9 mouse cellular contexts compared by ENCODE assay signal in the genomic region with DNA sequence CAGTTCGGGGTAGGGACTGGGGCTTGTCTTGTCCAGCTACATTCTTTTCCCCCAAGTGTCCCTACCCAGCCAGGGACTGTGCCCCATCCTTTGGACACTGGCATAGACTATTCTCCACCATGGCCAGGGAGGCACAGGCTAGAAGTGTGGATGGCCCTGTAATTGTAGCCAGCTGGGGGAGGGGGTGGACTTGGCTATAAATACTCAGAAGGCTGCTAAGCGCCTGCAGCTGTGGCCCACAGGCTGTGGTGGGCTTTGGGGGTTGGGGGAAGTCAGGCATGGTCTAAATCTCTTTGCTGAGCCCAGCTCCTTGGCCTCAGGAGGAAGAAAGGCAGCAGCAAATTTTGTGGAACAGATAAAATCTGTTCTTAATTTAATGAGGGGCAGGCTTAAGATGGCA. TPM values are rescaled to one million over a fixed set of nuclear protein-coding genes. Genes with fewer than 3 reads are reported as not detected.
DNase-seq lines count a peak whose midpoint lies in the region; ATAC-seq and TF ChIP-seq lines count a peak whose summit lies in the region.
"Had no signal": no experiment of that assay in that cellular context is flagged by ENCODE, and none has a peak within 500 bp of the region (broad histone marks: within the 10 kb centered on the region; RNA-seq: fewer than 3 reads in every experiment).

No protein-coding gene starts in this region.

- no peaks in the 10 kb centered on the region for H3K27me3 ChIP-seq in kidney, postnatal 0 days (ENCODE audit: insufficient read depth, low read length)
- no peaks in the 10 kb centered on the region for H3K27me3 ChIP-seq in hindbrain, embryonic 13.5 days
- no peaks in the 10 kb centered on the region for H3K27me3 ChIP-seq in neural tube, embryonic 12.5 days (replicated peaks)

- TF ChIP-seq CTCF in kidney, postnatal 0 days (IDR thresholded peaks at IDR 0.05; ENCODE audit: low read depth), result no peak

- no peak overlapping the region for H3K4me3 ChIP-seq in kidney, postnatal 0 days (replicated peaks; ENCODE audit: low read depth, low read length)
- H3K4me3 ChIP-seq in hindbrain, embryonic 13.5 days, result no peak overlapping the region
- no peak overlapping the region for H3K4me3 ChIP-seq in neural tube, embryonic 12.5 days

- peak overlapping the region; percentile 42; the same call in 1 of the 2 replicates for H3K27ac ChIP-seq in kidney, postnatal 0 days
- peak overlapping the region; percentile 53; the same call in 1 of the 2 replicates for H3K27ac ChIP-seq in hindbrain, embryonic 13.5 days
- peak overlapping the region; percentile 42; the same call in 1 of the 2 replicates for H3K27ac ChIP-seq in neural tube, embryonic 12.5 days

- no peak for ATAC-seq in kidney, postnatal 0 days (replicated peaks; ENCODE audit: low FRiP score, low read depth)
- no peak for ATAC-seq in hindbrain, embryonic 13.5 days (ENCODE audit: low FRiP score)
- no peak for ATAC-seq in neural tube, embryonic 12.5 days (ENCODE audit: low FRiP score, low read depth)

- no peak overlapping the region for H3K9ac ChIP-seq in kidney, postnatal 0 days (ENCODE audit: low read depth, low read length)
- H3K9ac ChIP-seq in hindbrain, embryonic 13.5 days, result 0 out of 2 replicates have a peak overlapping the region, but pooled peaks have one; percentile 30
- 0 out of 2 replicates have a peak overlapping the region, but pooled peaks have one; percentile 13 for H3K9ac ChIP-seq in neural tube, embryonic 12.5 days

- peak; percentile 70 to 77 for DNase-seq in cerebellum, postnatal 10 days
- no peak for DNase-seq in cerebellum, postnatal 25 days
- no peak for DNase-seq in kidney, postnatal 0 days (ENCODE audit: low spot score)
- no peak for DNase-seq in kidney, postnatal 36 days
- DNase-seq in spleen, postnatal 10 days (ENCODE audit: low spot score in 2 of 2), result no peak
- DNase-seq in right cerebral cortex, postnatal 36 days (ENCODE audit: low spot score in 2 of 2), result no peak
- DNase-seq: gastrocnemius, postnatal 36 days had no signal

- 30% methylated on average over 2 of the region's 2 CpGs for WGBS in kidney, postnatal 0 days
- 63% methylated on average over 2 of the region's 2 CpGs for WGBS in hindbrain, embryonic 13.5 days
- 46% methylated on average over 2 of the region's 2 CpGs for WGBS in neural tube, embryonic 12.5 days

- peaks cover 20% of the 10 kb centered on the region; the same call in 1 of the 2 replicates for H3K4me1 ChIP-seq in kidney, postnatal 0 days (replicated peaks; ENCODE audit: insufficient read depth, low read length)
- H3K4me1 ChIP-seq in hindbrain, embryonic 13.5 days (replicated peaks), result peaks cover 77% of the 10 kb centered on the region
- H3K4me1 ChIP-seq in neural tube, embryonic 12.5 days, result peaks cover 65% of the 10 kb centered on the region

- no peaks in the 10 kb centered on the region for H3K9me3 ChIP-seq in kidney, postnatal 0 days (replicated peaks; ENCODE audit: low read length)
- no peaks in the 10 kb centered on the region for H3K9me3 ChIP-seq in hindbrain, embryonic 13.5 days
- H3K9me3 ChIP-seq in neural tube, embryonic 12.5 days, result no peaks in the 10 kb centered on the region

- H3K36me3 ChIP-seq in kidney, postnatal 0 days (ENCODE audit: insufficient read depth, low read length), result no peaks in the 10 kb centered on the region
- peaks cover 6% of the 10 kb centered on the region for H3K36me3 ChIP-seq in hindbrain, embryonic 13.5 days
- H3K36me3 ChIP-seq in neural tube, embryonic 12.5 days, result peaks cover 10% of the 10 kb centered on the region

- no peak overlapping the region for H3K4me2 ChIP-seq in kidney, postnatal 0 days (ENCODE audit: low read length)
- no peak overlapping the region for H3K4me2 ChIP-seq in hindbrain, embryonic 13.5 days
- H3K4me2 ChIP-seq in neural tube, embryonic 12.5 days (replicated peaks), result peak overlapping the region; percentile 33

RNA-seq across cellular contexts. Expression of a gene that starts 4.2 kb away (rescaled TPM):
- polyA plus RNA-seq in kidney, postnatal 0 days (2015; fragmentation: Nextera tagmentation; extraction: Ambion mirVana), result 20.2 and 23.9 TPM in 2 replicates
- polyA plus RNA-seq in hindbrain, embryonic 13.5 days (2015; fragmentation: Nextera tagmentation; extraction: Ambion mirVana), result 92.0 and 95.2 TPM in 2 replicates
- 73.6 and 74.1 TPM in 2 replicates for polyA plus RNA-seq in neural tube, embryonic 12.5 days (2016; fragmentation: Nextera tagmentation; extraction: Ambion mirVana)

Comparison
In these comparisons a context has a peak if more than half of its experiments do, and no peak if none do; other contexts are left out.
1. DNase-seq: peak in cerebellum, postnatal 10 days (2 of 2); none in cerebellum, postnatal 25 days (0 of 2), kidney, postnatal 0 days (single experiment), kidney, postnatal 36 days (0 of 2), spleen, postnatal 10 days (0 of 2) and right cerebral cortex, postnatal 36 days (0 of 2).
2. Peak in every context shown above with its lines, with median percentiles within 50 percentile points of each other: H3K27ac ChIP-seq.